Mouse (Mus musculus) ovary, adult 2 months (tissue): ENCODE measurements around the gene Calhm4. TPM values are rescaled to one million over a fixed set of nuclear protein-coding genes. Genes with fewer than 3 reads are reported as not detected.

Experiments
- polyA plus RNA-seq: library from polyadenylated mRNA; depleted of rRNA; stranded (reverse); fragments of >200 nt; gene quantifications from 2 replicates; pipeline ENCODE4 v1.2.3, GENCODE M21; 2012; rRNA removed

The Calhm4 gene
- not detected in 2 replicates for polyA plus RNA-seq

DNA sequence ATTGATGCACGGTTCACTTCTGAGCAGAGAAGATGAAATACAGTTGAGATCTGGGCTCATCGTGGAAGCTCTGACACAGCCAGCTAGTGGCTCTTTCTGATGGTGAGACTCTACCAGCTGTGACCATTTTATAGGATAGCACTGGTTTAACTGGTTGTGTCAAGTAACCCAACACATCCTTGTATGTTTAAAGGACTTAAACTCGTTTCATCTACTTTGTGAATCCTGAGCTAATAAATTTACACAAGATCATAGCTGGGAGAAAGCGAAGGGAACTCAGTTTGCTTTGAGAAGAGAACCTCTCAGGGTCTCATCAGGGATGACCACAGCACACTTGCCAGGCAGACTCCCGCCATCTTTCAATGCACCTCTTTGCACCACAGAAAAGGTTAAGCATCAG lies at the start of gene Calhm4:
Gene Calhm4, minus strand, starts transcription at position 101 of the 400 bp plus-strand sequence.

DNA sequence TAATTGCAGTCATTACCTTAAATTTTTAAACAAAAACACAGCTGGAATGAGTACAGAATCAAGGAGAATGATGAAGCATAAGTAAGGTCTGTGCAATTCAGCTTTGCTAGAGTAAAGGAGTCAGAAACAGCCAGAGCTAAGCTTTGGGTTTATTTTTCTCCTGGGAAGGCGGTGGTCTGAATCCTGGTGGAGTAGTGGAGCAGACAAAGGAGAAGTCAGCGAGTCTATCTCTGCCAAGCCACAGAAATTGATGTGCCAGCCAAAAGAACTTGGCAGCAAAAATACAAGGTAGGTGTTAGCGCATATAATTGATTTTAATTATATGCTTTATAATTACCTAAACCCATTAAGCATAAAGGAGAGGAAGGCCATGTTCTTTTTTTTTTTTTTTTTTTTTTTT lies 6.7 kb downstream of the Calhm4 start, which contains the start of gene Trappc3l:
Gene Trappc3l, plus strand, starts transcription at position 197 of the 400 bp plus-strand sequence.

GRCm38 (mm10) chr10:34019302-34020075 lies 24.6 kb downstream of the Calhm4 start, which contains the start of gene Rwdd1:
Gene Rwdd1, minus strand, starts transcription at chr10:34019624.

Other genes starting within 250 kb of the Calhm4 start
- gene Sult3a1, start 186.6 kb downstream of the Calhm4 start, polyA plus RNA-seq, result not detected in 2 replicates
- gene Rsph4a, start 139.2 kb downstream of the Calhm4 start, polyA plus RNA-seq, result 0.87 and 0.91 TPM in 2 replicates
- gene Zup1, start 93.0 kb downstream of the Calhm4 start, polyA plus RNA-seq, result 4.3 and 4.9 TPM in 2 replicates
- gene Rwdd1, start 24.7 kb downstream of the Calhm4 start, polyA plus RNA-seq, result 61.2 and 106 TPM in 2 replicates
- 0.12 TPM in 1 of 2 replicates, not detected in the other for gene Trappc3l, start 6.7 kb downstream of the Calhm4 start, polyA plus RNA-seq
- 0.36 and 0.39 TPM in 2 replicates for gene Calhm5, start 52.2 kb upstream of the Calhm4 start, polyA plus RNA-seq
- 3.8 and 5.6 TPM in 2 replicates for gene Calhm6, start 83.7 kb upstream of the Calhm4 start, polyA plus RNA-seq
- 18.8 and 25.4 TPM in 2 replicates for gene Dse, start 163.4 kb upstream of the Calhm4 start, polyA plus RNA-seq
- gene Tspyl1, start 237.9 kb upstream of the Calhm4 start, polyA plus RNA-seq, result 40.0 and 43.0 TPM in 2 replicates